Mouse (Mus musculus): ENCODE data around the gene Ptpn5. TPM values are rescaled to one million over a fixed set of nuclear protein-coding genes. Genes with fewer than 3 reads are reported as not detected.

Gene Ptpn5
- polyA plus RNA-seq, 1 experiment from 2014 or later: not detected

DNA sequence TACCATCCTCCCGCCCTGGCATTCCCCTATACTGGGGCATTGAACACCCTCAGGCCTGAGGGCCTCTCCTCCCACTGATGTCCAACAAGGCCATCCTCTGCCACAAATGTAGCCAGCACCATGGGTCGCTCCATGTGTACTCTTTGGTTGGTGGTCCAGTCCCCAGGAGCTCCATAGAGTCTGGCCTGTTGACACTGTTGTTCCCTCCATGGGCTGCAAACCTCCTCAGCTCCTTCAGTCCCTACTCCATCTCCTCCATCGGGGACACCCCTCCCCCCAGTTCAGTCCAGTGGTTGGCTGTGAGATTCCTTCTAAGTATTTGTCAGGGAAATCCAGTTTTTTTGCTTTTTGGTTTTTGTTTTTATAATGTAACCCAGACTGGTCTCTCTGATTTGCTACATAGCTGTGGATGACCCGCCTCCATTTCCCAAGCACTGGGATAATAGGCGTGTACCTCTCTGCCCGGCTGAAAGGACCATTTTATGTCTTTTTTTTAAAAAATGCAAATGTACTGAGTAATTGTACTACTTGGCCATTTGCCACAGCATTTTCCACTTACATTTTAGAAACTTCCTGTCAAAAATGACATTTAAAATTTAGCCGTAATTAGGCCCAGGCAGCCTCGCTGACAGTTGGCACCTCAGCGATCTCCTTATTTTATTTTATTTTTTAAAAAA is 102.8 kb downstream of the Ptpn5 start:
- no peak overlapping the region for H3K4me3 ChIP-seq (ENCODE audit: inconsistent target)
- H3K36me3 ChIP-seq (ENCODE audit: inconsistent target): no peaks in the 10 kb centered on the region
- no peak overlapping the region for H3K27ac ChIP-seq
- H3K79me2 ChIP-seq (ENCODE audit: inconsistent target): no peaks in the 10 kb centered on the region
- WGBS (ENCODE audit: missing documents): 58% methylated on average over 9 of the region's 9 CpGs

Other genes starting within 250 kb of the Ptpn5 start
- gene Tsg101, start 213.7 kb downstream of the Ptpn5 start, polyA plus RNA-seq (2018): 62.8 to 220 TPM (median 81.4 TPM) in 3 replicates
- gene Uevld, start 175.2 kb downstream of the Ptpn5 start, polyA plus RNA-seq (2018): 6.1 to 6.9 TPM (median 6.4 TPM) in 3 replicates
- gene Gm9999, start 150.1 kb downstream of the Ptpn5 start, polyA plus RNA-seq (2018): not detected in 3 replicates
- 14.1 to 25.5 TPM (median 17.6 TPM) in 3 replicates for gene Spty2d1, start 125.3 kb downstream of the Ptpn5 start, polyA plus RNA-seq (2018)
- 125 to 195 TPM (median 135 TPM) in 3 replicates for gene Tmem86a, start 83.1 kb downstream of the Ptpn5 start, polyA plus RNA-seq (2018)
- gene Mrgpra6, start 71.2 kb upstream of the Ptpn5 start, polyA plus RNA-seq (2018): not detected in 3 replicates
- gene Mrgpra9, start 119.2 kb upstream of the Ptpn5 start, polyA plus RNA-seq (2018): not detected in 3 replicates
- not detected in 3 replicates for gene Mrgpra1, start 220.6 kb upstream of the Ptpn5 start, polyA plus RNA-seq (2018)

All from macrophage (primary cell).